Mouse (Mus musculus) olfactory bulb, adult 2 months (tissue): ENCODE data around the gene Aar2. TPM values are rescaled to one million over a fixed set of nuclear protein-coding genes. Genes with fewer than 3 reads are reported as not detected.
A peak's percentile ranks its signal among the peaks of the same experiment; 100 is the strongest.
"Not testable (repeated sequence)": the region's sequence is repeated elsewhere in the genome, so short reads cannot be mapped to it uniquely, and the experiment has no call there.

Source experiments
- H3K27ac ChIP-seq: fragments of 200-500 bp; 2 replicates; pipeline ENCODE4 v1.5.1; 2012; ENCODE audit warnings: low read depth, low read length; ENCODE audit not compliant: insufficient read depth
- H3K4me1 ChIP-seq: fragments of 200-500 bp; 2 replicates; pipeline ENCODE4 v1.6.1; 2012; ENCODE audit warnings: low read length; ENCODE audit not compliant: control insufficient read depth, insufficient read depth
- H3K4me3 ChIP-seq: fragments of 200-500 bp; 2 replicates; pipeline ENCODE4 v1.5.1; 2012; ENCODE audit warnings: mild to moderate bottlenecking, low read depth, low read length, moderate library complexity; ENCODE audit not compliant: insufficient read depth
- CTCF ChIP-seq: fragments of 200-500 bp; IDR thresholded peaks from 2 replicates; pipeline ENCODE4 v1.5.1; 2012; ENCODE audit warnings: low read depth, mild to moderate bottlenecking, low read length, moderate library complexity; ENCODE audit not compliant: insufficient read depth
- POLR2A ChIP-seq: fragments of 200-500 bp; IDR thresholded peaks from 2 replicates; pipeline ENCODE4 v1.6.1; 2012; ENCODE audit warnings: mild to moderate bottlenecking, low read depth, low read length, moderate library complexity; ENCODE audit not compliant: insufficient read depth
- WGBS: fragments of 180-500 bp; shearing (Covaris S2); methylation state at CpG from one replicate; pipeline ENCODE4 v1.1.7; 2018; 5-methylcytosine and 5-hydroxymethylcytosine counted together
- polyA plus RNA-seq: library from polyadenylated mRNA; stranded (reverse); fragments of >200 nt; gene quantifications from 2 replicates; pipeline ENCODE4 v1.2.4, GENCODE M21; 2012; ENCODE audit warnings: low replicate concordance; ENCODE audit not compliant: missing spikeins, insufficient read depth, insufficient read length

The Aar2 gene
- polyA plus RNA-seq: not detected in 2 replicates

- peak within 1 kb of the TSS; percentile 99 for H3K4me3 ChIP-seq
- peaks cover 6% of the 10 kb centered on the region for H3K4me1 ChIP-seq
- no peak for TF ChIP-seq CTCF
- TF ChIP-seq POLR2A: 0 out of 2 replicates have a peak, but pooled peaks have one; percentile 47
- WGBS: 4% methylated on average over 39 of the region's 39 CpGs
- H3K27ac ChIP-seq: peak within 1 kb of the TSS; percentile 19; the same call in 1 of the 2 replicates
Observed at GRCm38 (mm10) chr2:156547123-156547891, at the start of gene Aar2. Gene Aar2, plus strand, starts transcription at chr2:156547584.

- Histone ChIP-seq H3K4me3 (no peak overlapping the region), H3K27ac (no peak overlapping the region), H3K4me1 (peaks cover 13% of the 10 kb centered on the region)
- peak; percentile 48 for TF ChIP-seq CTCF
- TF ChIP-seq POLR2A: no peak
- 51% methylated on average over 5 of the region's 5 CpGs for WGBS
Observed at GRCm38 (mm10) chr2:156497915-156498314, 49.5 kb upstream of the Aar2 start.

GRCm38 (mm10) chr2:156501025-156501424, 46.4 kb upstream of the Aar2 start:
- no peak overlapping the region for H3K4me3 ChIP-seq
- no peak overlapping the region for H3K27ac ChIP-seq
- TF ChIP-seq POLR2A: no peak
- TF ChIP-seq CTCF: no peak
- 93% methylated on average over 1 of the region's 1 CpGs for WGBS
- 0 out of 2 replicates have a peak, but pooled peaks cover 6% of the 10 kb centered on the region for H3K4me1 ChIP-seq

GRCm38 (mm10) chr2:156505533-156505932, 41.9 kb upstream of the Aar2 start:
- 87% methylated on average over 13 of the region's 13 CpGs for WGBS
- 0 out of 2 replicates have a peak, but pooled peaks cover 3% of the 10 kb centered on the region for H3K4me1 ChIP-seq
- TF ChIP-seq POLR2A (no peak), CTCF (no peak)

GRCm38 (mm10) chr2:156512028-156512427, 35.4 kb upstream of the Aar2 start:
- Histone ChIP-seq H3K4me3 (no peak overlapping the region), H3K4me1 (peaks cover 21% of the 10 kb centered on the region), H3K27ac (no peak overlapping the region)
- TF ChIP-seq POLR2A (no peak), CTCF (no peak)
- WGBS: 66% methylated on average over 7 of the region's 7 CpGs

More at GRCm38 (mm10) chr2:156505533-156505932, 41.9 kb upstream of the Aar2 start:
- H3K4me3 ChIP-seq: no peak overlapping the region
- no peak overlapping the region for H3K27ac ChIP-seq

- WGBS: 70% methylated on average over 6 of the region's 6 CpGs
- H3K27ac ChIP-seq: no peak overlapping the region
Observed at GRCm38 (mm10) chr2:156512561-156512960, 34.8 kb upstream of the Aar2 start.

GRCm38 (mm10) chr2:156515102-156515501, 32.3 kb upstream of the Aar2 start:
- 37% methylated on average over 9 of the region's 9 CpGs for WGBS
- peaks cover 27% of the 10 kb centered on the region for H3K4me1 ChIP-seq
- no peak overlapping the region for H3K4me3 ChIP-seq
- H3K27ac ChIP-seq: no peak overlapping the region; the same call in 1 of the 2 replicates
- TF ChIP-seq CTCF: no peak
- no peak for TF ChIP-seq POLR2A

More at GRCm38 (mm10) chr2:156512561-156512960, 34.8 kb upstream of the Aar2 start:
- peaks cover 21% of the 10 kb centered on the region for H3K4me1 ChIP-seq
- no peak overlapping the region for H3K4me3 ChIP-seq
- no peak for TF ChIP-seq CTCF
- no peak for TF ChIP-seq POLR2A

- Histone ChIP-seq H3K4me1 (peaks cover 28% of the 10 kb centered on the region), H3K4me3 (no peak overlapping the region), H3K27ac (no peak overlapping the region; the same call in 1 of the 2 replicates)
- TF ChIP-seq POLR2A (no peak), CTCF (peak; percentile 76)
- WGBS: 17% methylated on average over 7 of the region's 7 CpGs
Observed at GRCm38 (mm10) chr2:156515565-156516185, 31.7 kb upstream of the Aar2 start.

- WGBS: 79% methylated on average over 2 of the region's 2 CpGs
- not testable (repeated sequence) for H3K27ac ChIP-seq, H3K4me3 ChIP-seq
- peaks cover 23% of the 10 kb centered on the region for H3K4me1 ChIP-seq
Observed at GRCm38 (mm10) chr2:156516678-156517077, 30.7 kb upstream of the Aar2 start.
